Mouse (Mus musculus) forebrain, embryonic 16.5 days (tissue): ENCODE data around the gene Tbc1d23. TPM values are rescaled to one million over a fixed set of nuclear protein-coding genes. Genes with fewer than 3 reads are reported as not detected.

Experiments
- ATAC-seq: fragments of 200-750 bp; cut with Nextera tagmentation; 2 replicates; pipeline ENCODE4 v1.8.0; 2017; ENCODE audit warnings: mild to moderate bottlenecking, moderate library complexity
- H3K27ac ChIP-seq: fragments of 300-500 bp; sonication (generic); 2 replicates; pipeline ENCODE4 v1.5.1; 2014; ENCODE audit warnings: low read length, control low read depth
- H3K27me3 ChIP-seq: fragments of 300-500 bp; sonication (generic); replicated peaks from 2 replicates; pipeline ENCODE4 v1.6.1; 2014; ENCODE audit warnings: low read length; ENCODE audit not compliant: control insufficient read depth, insufficient read depth
- H3K36me3 ChIP-seq: fragments of 300-500 bp; sonication (generic); 2 replicates; pipeline ENCODE4 v1.6.1; 2014; ENCODE audit not compliant: control insufficient read depth, insufficient read depth
- H3K4me1 ChIP-seq: fragments of 300-500 bp; sonication (generic); replicated peaks from 2 replicates; pipeline ENCODE4 v1.6.1; 2014; ENCODE audit warnings: low read length; ENCODE audit not compliant: control insufficient read depth, insufficient read depth
- H3K4me2 ChIP-seq: fragments of 300-500 bp; sonication (generic); 2 replicates; pipeline ENCODE4 v1.6.1; 2014; ENCODE audit warnings: mild to moderate bottlenecking, low read length, control low read depth
- H3K4me3 ChIP-seq: fragments of 300-500 bp; sonication (generic); replicated peaks from 2 replicates; pipeline ENCODE4 v1.5.1; 2014; ENCODE audit warnings: mild to moderate bottlenecking, low read length, control low read depth
- H3K9ac ChIP-seq: fragments of 300-500 bp; sonication (generic); replicated peaks from 2 replicates; pipeline ENCODE4 v1.6.1; 2014; ENCODE audit warnings: low read depth, low read length, control low read depth
- H3K9me3 ChIP-seq: fragments of 300-500 bp; sonication (generic); 2 replicates; pipeline ENCODE4 v1.6.1; 2016; ENCODE audit warnings: low read length; ENCODE audit not compliant: control insufficient read depth
- WGBS: fragments of 180-500 bp; shearing (Covaris S2); extraction: QIAGEN DNeasy Blood & Tissue Kit; methylation state at CpG from one replicate; pipeline ENCODE4 v1.1.7; 2014; 5-methylcytosine and 5-hydroxymethylcytosine counted together
- polyA plus RNA-seq: library from polyadenylated mRNA; unstranded; fragments of >200 nt; fragmentation: Nextera tagmentation; extraction: Ambion mirVana; gene quantifications from 2 replicates; pipeline ENCODE4 v1.2.1, GENCODE M21; 2015

The Tbc1d23 gene
- polyA plus RNA-seq, 1 experiment from 2014 or later: 37.7 TPM

GRCm38 (mm10) chr16:57122682-57123445, 108.4 kb downstream of the Tbc1d23 start:
- Histone ChIP-seq H3K9ac (peak overlapping the region; percentile 2; the same call in 1 of the 2 replicates), H3K4me3 (peak overlapping the region; percentile 100), H3K9me3 (no peaks in the 10 kb centered on the region), H3K27ac (no peak overlapping the region), H3K36me3 (no peaks in the 10 kb centered on the region), H3K4me2 (peak overlapping the region; percentile 66), H3K4me1 (peaks cover 21% of the 10 kb centered on the region), H3K27me3 (0 out of 2 replicates have a peak, but pooled peaks cover under 1% of the 10 kb centered on the region)
- WGBS: 69% methylated on average over 6 of the region's 6 CpGs
- no peak for ATAC-seq

DNA sequence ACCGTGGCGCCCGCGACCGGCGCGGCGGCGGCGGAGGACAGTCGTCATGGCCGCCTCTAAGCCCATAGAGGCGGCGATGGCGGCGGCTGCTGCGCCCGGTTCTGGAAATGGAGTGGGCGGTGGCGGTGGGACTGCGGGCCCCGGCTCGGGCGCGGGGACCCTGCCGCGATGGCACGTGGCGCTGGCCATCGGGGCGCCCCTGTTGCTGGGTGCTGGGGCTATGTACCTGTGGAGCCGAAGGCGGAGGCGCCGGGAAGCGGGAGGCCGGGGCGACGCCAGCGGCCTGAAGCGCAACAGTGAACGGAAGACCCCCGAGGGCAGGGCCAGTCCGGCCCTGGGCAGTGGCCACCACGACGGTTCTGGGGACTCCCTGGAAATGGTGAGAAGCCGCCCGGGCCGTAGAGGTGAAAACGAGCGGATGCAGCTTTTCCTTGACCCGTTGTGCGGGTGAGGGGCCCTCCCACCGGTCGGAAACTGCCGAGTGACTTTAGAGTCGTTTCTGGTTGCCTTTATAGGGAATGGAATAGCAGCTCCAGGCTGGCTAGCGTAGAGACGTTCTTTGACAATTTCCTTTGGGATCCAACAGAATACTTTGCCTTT, 109.4 kb downstream of the Tbc1d23 start:
- Histone ChIP-seq H3K9ac (peak overlapping the region; percentile 94), H3K27me3 (0 out of 2 replicates have a peak, but pooled peaks cover 5% of the 10 kb centered on the region), H3K36me3 (no peaks in the 10 kb centered on the region), H3K4me3 (peak overlapping the region; percentile 100), H3K4me2 (peak overlapping the region; percentile 66), H3K4me1 (peaks cover 21% of the 10 kb centered on the region), H3K9me3 (no peaks in the 10 kb centered on the region), H3K27ac (peak overlapping the region; percentile 96)
- no peak for ATAC-seq
- WGBS: under 1% methylated on average over 59 of the region's 59 CpGs

DNA sequence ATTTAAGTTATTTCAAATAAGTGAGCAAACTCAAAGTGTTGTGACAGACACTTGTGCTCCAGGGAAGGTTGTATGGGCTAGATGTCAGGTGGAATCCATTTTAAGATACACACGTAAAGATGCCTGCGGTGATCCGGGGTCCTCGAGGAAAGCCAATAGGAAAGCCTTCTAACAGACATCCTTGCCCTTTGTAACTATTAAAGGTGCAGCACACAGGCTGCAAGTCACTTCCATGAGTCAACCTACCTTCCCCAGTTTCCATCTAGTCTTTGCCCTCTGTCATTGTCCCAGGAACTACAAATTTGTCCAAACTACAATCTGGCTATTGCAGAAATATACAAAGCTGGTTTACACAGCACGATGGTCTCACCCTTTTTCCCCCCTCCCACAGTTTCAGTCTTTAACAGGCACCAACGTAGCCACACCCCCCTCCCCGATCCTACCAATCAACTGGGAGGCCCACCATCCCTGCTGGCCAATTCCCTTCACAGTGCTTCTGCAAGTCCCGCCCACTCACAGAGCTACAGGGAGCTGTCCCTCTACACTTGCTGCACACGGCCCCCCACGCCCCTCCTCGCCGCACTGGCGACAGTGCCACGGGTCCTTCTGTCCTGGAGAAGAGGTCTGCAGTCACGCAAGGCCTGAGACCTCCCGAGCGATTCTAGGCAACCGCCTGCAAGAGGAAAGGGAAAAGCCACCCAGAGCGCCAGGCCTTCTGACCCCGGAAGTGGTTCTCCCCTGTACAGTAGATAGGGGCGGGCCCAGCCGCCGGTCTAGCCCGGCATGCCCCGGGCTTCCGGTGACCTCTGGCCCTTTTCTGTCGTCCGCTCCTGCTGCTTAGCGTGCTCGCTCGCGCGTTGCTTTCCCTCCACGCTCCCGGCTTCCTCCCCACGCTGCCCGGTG, 110.1 kb downstream of the Tbc1d23 start, which contains the start of gene Tomm70a:
Gene Tomm70a, plus strand, starts transcription at position 791 of the 903 bp plus-strand sequence.
- H3K9ac ChIP-seq: peak within 1 kb of the TSS; percentile 94
- H3K9me3 ChIP-seq: no peaks in the 10 kb centered on the region
- H3K4me1 ChIP-seq: peaks cover 21% of the 10 kb centered on the region
- peak within 1 kb of the TSS; percentile 100 for H3K4me3 ChIP-seq
- peak; percentile 99 for ATAC-seq
- 0% methylated on average over 37 of the region's 37 CpGs for WGBS
- 0 out of 2 replicates have a peak, but pooled peaks cover 5% of the 10 kb centered on the region for H3K27me3 ChIP-seq
- peak within 1 kb of the TSS; percentile 69 for H3K4me2 ChIP-seq
- H3K27ac ChIP-seq: peak within 1 kb of the TSS; percentile 96
- H3K36me3 ChIP-seq: no peaks in the 10 kb centered on the region

Other genes starting within 250 kb of the Tbc1d23 start
- gene Tmem45a2, start 160.1 kb downstream of the Tbc1d23 start, polyA plus RNA-seq: not detected in 2 replicates
- 56.8 and 58.3 TPM in 2 replicates for gene Tomm70a, start 109.8 kb downstream of the Tbc1d23 start, polyA plus RNA-seq
- 37.7 and 41.0 TPM in 2 replicates for gene Nit2, start 64.2 kb downstream of the Tbc1d23 start, polyA plus RNA-seq
- gene Tmem30c, start 61.4 kb upstream of the Tbc1d23 start, polyA plus RNA-seq: 0.09 and 0.52 TPM in 2 replicates
- 2.2 and 2.8 TPM in 2 replicates for gene Filip1l, start 121.6 kb upstream of the Tbc1d23 start, polyA plus RNA-seq